Mouse (Mus musculus) thymus, postnatal 0 days (tissue): ENCODE measurements around the gene Cdca4. TPM values are rescaled to one million over a fixed set of nuclear protein-coding genes. Genes with fewer than 3 reads are reported as not detected.
"Not testable (repeated sequence)": the region's sequence is repeated elsewhere in the genome, so short reads cannot be mapped to it uniquely, and the experiment has no call there.

Source experiments
- DNase-seq: peaks from one replicate; pipeline ENCODE4 v3.0.0-alpha.2; 2015; ENCODE audit warnings: low spot score
- polyA plus RNA-seq: library from polyadenylated mRNA; unstranded; fragments of >200 nt; fragmentation: Nextera tagmentation; extraction: Ambion mirVana; gene quantifications from 2 replicates; pipeline ENCODE4 v1.2.1, GENCODE M21; 2015

Gene Cdca4
- polyA plus RNA-seq, 1 experiment from 2014 or later = 151 TPM

DNA sequence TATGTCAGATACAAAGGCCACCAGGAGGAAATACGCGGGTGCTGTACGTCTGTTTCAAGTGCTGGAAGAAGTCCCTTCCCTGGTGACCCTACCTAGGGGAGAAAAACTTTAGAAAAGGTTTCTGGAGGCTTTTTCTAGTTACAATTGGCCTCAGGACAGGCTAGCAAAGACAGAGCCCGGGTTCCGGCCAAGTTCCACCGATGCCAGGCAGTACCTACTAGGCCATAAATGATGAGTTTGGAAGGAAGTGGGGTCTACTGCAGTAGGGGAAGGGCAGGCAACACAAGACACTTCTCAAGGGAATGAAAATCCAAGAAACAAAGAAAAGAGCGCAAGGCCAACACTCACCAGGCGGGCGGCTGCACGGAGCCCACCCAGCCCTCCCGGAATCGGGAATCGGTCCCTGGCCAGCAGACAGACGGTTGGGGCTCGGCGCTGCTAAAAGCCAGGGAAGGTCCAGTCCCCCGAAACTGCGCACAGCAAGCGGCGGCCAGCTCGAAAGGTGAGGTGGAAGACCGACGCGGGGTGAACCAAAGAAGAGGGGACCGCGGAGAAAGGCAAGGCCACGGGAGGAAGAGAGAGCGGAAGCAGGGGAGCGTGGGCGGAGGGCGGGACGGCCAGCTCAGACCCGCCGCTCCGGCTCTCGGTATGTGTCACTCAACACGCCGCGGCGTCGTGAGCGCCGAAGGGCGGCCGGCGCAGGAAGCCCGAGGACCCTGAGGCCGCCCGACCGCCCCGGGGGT lies 551 bp downstream of the Cdca4 start:
- DNase-seq = no peak

DNA sequence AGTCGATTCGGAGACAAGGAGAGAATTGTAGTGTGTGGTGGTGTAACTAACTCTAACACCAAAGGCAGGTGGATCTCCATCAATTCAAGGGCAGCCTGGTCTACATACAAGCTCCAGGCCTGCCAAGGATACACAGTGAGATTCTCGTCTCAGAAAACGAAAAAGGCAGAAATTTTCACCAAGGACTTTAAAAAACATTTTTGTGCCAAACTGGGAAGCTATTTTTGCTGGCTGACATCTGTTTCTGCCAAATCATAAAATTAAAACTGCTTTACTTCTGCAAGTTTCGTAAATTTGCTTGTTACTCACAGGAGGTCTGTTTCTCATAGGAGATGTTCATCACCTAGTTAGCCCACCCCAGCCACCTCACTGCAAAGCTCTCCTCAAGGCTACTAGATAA lies 3.3 kb downstream of the Cdca4 start:
- no peak for DNase-seq

GRCm38 (mm10) chr12:112823221-112823620 lies 6.0 kb downstream of the Cdca4 start:
- peak; percentile 74 for DNase-seq

DNA sequence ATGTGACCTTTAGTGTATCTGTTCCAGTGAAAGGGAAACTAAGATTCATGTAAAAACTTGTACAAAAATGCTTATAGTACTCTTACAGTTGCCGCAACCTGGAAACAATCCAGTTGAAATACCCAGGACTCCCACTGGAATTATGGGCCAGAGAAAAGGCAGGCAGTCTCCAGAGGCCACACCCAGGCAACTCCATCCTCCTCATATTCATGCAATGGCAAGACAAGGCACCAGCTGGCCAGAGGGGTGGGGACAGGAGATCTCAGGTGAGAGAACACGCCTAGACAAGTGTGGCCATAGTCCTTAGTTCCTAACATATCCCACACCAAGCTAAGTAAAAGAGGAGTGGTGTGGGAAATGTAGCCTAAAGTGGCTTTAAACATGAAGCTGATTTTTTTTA lies 6.5 kb downstream of the Cdca4 start:
- no peak for DNase-seq

DNA sequence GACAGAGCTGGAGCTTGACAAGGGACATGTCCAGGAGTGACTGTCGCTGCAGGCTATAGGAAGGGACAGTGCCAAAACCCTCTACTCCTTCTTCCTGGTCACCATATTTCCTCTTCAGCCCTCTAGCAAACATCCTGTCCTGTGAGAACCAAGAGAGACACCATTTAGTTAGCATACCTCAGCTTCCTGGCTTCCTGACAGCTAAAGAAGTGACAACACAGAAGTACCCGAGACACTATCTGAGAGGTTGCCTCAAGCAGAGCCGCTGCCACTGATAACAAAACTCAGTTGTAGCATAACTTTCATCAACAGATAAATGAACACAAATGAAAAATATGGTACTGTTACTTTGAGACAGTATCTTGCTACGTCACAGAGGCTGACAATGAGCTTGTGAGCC lies 7.2 kb downstream of the Cdca4 start:
- no peak for DNase-seq

DNA sequence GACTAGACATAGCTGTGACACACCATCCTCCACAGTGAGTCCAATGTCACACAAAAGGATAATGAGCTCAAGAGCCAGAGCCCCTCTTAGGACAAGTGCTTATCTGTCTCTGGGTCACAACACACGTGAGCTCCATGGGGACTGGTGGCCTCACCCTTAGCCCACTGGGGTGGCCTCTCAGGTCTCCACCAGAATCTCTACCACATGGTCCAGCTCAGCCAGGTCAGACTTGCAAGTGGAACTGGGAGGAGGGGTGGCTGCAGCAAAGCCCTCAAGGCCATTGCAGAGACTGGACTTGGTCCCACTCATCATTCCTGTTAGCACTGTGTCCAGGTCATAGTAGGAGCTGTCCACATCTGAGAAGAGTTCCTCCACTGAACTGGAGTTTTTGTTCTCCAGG lies 8.0 kb downstream of the Cdca4 start:
- no peak for DNase-seq

DNA sequence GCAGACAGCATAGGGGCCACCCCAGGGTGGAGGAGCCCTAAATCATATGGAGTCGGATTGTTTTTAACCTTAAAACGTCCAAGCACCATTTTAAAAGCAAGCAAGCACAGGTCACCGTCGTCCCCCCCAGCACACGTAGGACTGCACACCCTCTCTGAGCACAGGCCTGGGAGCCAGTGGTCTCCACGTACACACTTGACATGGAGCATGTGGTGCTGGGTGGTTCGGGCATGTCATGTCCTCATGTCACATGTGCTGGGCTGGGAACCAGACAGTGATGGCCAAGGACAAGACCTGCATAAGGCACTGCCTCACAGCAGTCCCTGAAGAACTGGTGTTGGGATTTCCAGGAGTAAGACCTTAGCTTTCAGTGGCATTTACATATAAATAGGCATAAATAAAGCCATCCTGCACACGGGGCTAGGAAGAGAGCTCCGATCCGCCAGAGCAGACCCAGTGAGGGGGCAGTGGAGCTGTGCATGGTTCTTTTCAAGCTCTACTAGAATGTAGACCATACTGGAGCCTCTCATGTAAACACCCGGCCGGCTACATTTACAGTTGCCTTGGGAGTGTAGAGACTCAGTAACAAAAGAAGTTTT lies 8.7 kb downstream of the Cdca4 start:
- DNase-seq = no peak

GRCm38 (mm10) chr12:112819057-112819662 lies 10.1 kb downstream of the Cdca4 start:
- DNase-seq = no peak

GRCm38 (mm10) chr12:112816866-112817265 lies 12.4 kb downstream of the Cdca4 start:
- not testable (repeated sequence) for DNase-seq

DNA sequence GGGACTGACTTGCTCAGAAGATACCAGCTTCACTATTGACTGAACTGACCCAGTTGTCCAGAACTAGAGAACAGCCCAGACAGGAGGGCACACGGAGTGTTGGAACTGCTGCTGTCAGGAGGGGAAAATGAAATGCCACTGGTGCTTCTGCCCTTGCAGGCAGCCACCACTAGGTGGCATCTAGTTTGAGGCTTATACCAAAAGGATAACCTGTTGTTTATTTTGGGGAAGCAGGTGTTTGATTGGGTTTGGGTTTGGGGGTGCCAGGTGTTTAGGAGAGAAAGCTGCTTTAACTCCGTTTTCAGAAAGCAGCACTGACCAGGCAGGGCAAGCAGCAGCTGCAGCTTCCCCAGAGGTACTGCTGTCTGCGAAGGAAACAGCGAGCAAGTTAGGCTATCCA lies 12.9 kb downstream of the Cdca4 start:
- peak; percentile 86 for DNase-seq

DNA sequence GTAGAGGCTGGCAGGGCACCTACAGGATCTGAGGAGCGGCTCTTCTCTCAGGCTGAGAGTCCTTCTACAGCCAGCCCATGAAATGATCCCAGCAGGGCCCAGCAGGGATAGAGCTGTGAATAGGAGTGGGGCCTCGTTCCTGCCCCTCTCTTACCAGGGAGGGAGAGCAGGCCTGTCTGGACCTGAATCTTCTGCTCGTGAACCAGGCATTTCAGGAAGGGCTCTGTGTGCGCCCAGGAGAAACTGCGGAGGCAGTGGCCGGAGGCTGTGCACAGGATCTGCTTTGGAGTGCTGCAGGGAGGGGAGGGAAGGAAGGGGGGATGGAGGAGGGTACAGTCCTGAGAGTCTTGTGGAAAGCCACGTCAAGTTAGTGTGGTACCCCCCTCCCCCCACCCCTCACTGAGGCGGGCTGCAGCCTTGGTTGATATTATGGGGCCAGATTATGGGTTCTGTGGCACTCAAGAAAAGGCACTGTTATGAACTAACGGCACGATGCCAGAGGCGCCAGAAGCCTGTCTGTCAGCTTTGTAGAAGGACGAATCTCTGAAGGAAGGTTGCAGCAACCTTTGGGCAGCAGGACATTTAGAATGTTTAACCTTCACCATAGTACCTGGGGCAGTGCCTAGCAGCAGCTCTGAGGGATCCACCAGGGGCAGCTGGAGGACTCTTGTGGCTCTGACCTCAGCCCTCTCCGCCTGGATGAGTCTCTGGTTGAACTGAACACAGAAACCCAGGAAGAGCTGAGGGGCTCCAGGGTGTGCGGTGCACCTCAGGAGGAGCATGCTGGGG lies 14.3 kb downstream of the Cdca4 start:
- no peak for DNase-seq

- no peak for DNase-seq
These were observed 15.9 kb downstream of the Cdca4 start for GRCm38 (mm10) chr12:112813370-112813769.

- no peak for DNase-seq
These were observed 18.9 kb downstream of the Cdca4 start for GRCm38 (mm10) chr12:112810092-112810885.

GRCm38 (mm10) chr12:112809641-112810040 lies 19.6 kb downstream of the Cdca4 start:
- DNase-seq = peak; percentile 19

DNA sequence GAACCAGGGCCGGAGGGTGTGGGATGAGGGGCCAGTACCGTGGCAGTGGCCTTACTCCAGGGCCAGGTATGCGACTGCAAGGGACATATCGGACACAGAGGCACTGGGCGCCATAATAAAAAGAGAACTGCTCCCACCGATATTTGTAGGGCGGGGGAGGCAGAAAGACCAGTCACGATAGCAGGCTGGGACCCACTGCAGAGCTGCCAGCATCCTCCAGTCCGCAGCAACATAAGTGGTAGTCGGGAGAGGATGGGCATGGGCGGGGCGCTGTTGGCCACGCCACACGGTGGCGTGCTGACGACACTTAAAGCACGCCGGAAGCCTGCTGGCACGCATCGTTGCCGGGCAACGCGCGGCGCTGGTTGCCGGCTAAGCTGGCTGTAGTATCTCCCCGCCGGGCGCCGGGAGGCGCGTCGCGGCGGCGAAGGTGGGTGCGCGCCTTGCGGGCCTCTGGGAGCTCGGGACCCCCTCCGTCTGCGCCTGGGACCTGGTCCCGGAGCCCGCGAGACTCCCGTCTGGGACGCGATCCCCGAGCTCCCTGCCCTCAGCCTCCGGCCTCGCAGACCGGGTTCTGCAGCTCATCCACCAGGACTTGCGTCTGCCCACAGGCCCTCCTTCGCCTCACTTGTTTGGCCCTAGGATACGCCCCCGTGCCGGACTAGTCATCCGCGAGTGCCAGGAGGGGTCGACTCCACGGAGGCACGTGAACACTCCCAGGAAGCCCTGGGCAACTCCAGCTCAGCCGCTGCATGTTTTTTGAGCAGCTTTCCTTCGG lies 20.4 kb downstream of the Cdca4 start, which contains the start of gene Clba1:
TSS of gene Clba1 (plus strand) at position 351 of the 778 bp plus-strand sequence.
- DNase-seq = peak; percentile 94

DNA sequence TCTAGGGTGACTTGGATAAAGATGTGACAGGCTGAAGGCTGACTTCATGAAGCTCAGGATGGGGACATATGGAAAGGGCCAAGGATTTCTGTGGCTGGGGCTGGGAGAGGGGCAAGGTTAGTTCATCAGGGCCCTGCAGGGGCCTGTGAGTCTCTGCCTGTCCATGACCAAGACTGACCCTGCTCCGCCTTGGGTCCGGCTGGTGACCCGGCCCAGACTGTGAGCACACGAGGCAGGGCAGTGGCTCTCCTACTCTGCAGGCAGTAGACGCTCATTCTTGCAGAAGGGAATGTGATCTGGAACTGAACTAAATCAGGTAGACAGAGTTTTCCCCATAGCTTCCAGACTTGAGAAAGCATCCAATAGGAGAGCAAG lies 21.0 kb downstream of the Cdca4 start:
- DNase-seq = no peak

- DNase-seq = no peak
These were observed 21.4 kb downstream of the Cdca4 start for GRCm38 (mm10) chr12:112807796-112808195.

DNA sequence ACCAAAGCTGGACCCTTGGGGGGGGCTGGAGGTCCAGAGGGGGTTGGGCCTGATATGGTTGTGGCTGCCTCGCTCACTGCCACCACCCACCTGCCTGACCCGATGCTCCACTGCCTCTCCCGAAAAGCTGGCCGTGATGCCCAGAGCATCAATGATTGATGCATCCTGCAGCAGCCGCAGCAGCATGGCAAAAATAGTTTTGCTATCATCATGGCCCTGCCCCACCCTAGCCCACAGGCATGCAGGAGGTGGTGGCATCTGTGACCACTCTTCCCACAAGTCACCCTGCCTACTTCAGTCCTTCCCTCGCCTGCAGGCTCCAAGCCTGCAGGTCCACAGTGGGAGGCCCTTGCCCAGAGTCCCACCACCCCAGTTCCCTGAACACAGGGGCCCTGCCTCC lies 23.2 kb downstream of the Cdca4 start:
- no peak for DNase-seq

- no peak for DNase-seq
These were observed 25.2 kb downstream of the Cdca4 start for GRCm38 (mm10) chr12:112804046-112804445.

GRCm38 (mm10) chr12:112802917-112803316 lies 26.3 kb downstream of the Cdca4 start:
- no peak for DNase-seq
